Mouse (Mus musculus): Measurements from ENCODE around the gene Scgb1b12. TPM values are rescaled to one million over a fixed set of nuclear protein-coding genes. Genes with fewer than 3 reads are reported as not detected.
"Not testable (repeated sequence)": the region's sequence is repeated elsewhere in the genome, so short reads cannot be mapped to it uniquely, and the experiment has no call there.

The Scgb1b12 gene
- polyA plus RNA-seq (2016; fragmentation: Nextera tagmentation; extraction: Ambion mirVana), result not detected in 2 replicates

DNA sequence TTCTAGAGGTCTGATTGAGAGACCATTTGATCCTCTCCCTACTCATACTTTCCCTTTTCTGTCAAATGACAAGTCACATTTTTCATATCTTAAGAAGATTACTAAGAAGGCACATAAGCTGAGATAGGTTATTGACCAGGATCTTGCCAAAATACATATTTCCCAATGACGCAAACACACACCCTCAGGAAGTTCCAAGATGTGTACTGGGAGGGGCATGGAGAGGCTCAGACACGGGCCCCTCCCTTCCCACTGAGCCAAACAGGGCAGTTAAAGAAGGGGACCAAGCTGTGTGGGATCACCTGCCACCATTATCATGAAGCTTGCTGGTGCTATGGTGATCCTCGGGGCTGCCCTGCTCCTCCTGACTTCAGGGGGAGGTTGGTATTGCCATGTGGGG lies at the start of gene Scgb1b12:
TSS of gene Scgb1b12 (plus strand) at position 301 of the 400 bp plus-strand sequence.
- 77% methylated on average over 2 of the region's 3 CpGs for WGBS
- not testable (repeated sequence) for H3K4me2 ChIP-seq (replicated peaks); H3K4me1 ChIP-seq; H3K9ac ChIP-seq; H3K27me3 ChIP-seq; H3K36me3 ChIP-seq; ATAC-seq (ENCODE audit: insufficient number of reproducible peaks, insufficient read depth, low FRiP score, low TSS enrichment); H3K4me3 ChIP-seq; H3K9me3 ChIP-seq; H3K27ac ChIP-seq

DNA sequence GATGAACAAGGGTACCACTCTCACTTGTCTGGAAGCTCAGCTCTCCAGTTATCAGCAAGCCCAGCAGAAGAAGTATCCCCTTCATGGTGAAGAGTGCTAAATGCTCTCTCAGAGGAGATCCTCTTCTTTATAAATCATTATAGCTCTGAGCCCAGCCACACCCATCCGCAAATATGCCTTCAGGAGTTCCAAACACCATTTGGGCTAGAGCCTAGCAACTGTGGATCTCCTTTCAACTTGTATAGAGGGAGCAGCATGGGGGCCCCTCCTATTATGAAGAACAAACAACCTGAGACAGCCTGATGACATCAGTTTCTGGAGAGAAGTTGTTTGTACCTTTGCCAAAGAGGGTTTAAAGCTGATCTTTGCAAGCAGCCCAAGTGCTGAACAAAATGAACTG lies 6.8 kb upstream of the Scgb1b12 start, which contains the start of gene Scgb2b12:
TSS of gene Scgb2b12 (minus strand) at position 101 of the 400 bp plus-strand sequence.
- not testable (repeated sequence) for H3K36me3 ChIP-seq; H3K4me3 ChIP-seq; H3K4me1 ChIP-seq; H3K9me3 ChIP-seq; H3K27me3 ChIP-seq; ATAC-seq (ENCODE audit: insufficient number of reproducible peaks, insufficient read depth, low FRiP score, low TSS enrichment); H3K27ac ChIP-seq; H3K9ac ChIP-seq; H3K4me2 ChIP-seq (replicated peaks)
- WGBS, result 81% methylated on average over 1 of the region's 1 CpGs

Other genes starting within 250 kb of the Scgb1b12 start
- not detected in 2 replicates for gene Scgb1b10, start 233.3 kb upstream of the Scgb1b12 start, polyA plus RNA-seq (2016; fragmentation: Nextera tagmentation; extraction: Ambion mirVana)
- not detected in 2 replicates for gene Scgb2b11, start 123.0 kb upstream of the Scgb1b12 start, polyA plus RNA-seq (2016; fragmentation: Nextera tagmentation; extraction: Ambion mirVana)
- gene Scgb1b11, start 111.3 kb upstream of the Scgb1b12 start, polyA plus RNA-seq (2016; fragmentation: Nextera tagmentation; extraction: Ambion mirVana), result not detected in 2 replicates
- not detected in 2 replicates for gene Scgb2b12, start 6.9 kb upstream of the Scgb1b12 start, polyA plus RNA-seq (2016; fragmentation: Nextera tagmentation; extraction: Ambion mirVana)
- gene Scgb1b29, start 107.4 kb downstream of the Scgb1b12 start, polyA plus RNA-seq (2016; fragmentation: Nextera tagmentation; extraction: Ambion mirVana), result not detected in 2 replicates

All from embryonic facial prominence, embryonic 12.5 days (tissue).